Comparison of ENCODE assay signal across 7 mouse cellular contexts in the genomic region with DNA sequence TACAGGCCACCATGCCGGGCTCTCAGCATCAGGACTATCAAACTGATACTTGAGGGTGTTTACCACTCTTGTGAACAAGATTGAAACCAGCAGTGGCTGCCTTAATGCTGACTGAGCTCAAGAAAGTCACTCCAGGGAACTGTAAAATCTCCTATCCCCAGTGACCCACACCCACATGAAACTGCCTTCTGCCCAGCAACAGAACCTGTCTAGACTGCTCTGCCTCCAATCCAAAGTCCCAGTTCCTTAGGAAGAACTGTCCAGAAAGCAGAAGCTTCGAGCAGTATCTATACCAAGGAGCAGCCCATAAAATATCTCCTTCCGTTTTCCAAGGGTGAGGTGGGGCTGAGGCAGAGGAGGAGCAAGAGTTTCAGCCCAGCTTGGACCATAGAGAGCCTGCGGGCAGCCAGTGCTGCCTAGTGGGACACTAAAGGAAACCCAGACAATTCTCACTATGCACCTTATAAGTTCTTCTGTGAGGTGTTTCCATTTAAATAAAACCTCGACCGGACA. TPM values are rescaled to one million over a fixed set of nuclear protein-coding genes. Genes with fewer than 3 reads are reported as not detected.
A peak's percentile ranks its signal among the peaks of the same experiment; 100 is the strongest.
DNase-seq lines count a peak whose midpoint lies in the region; ATAC-seq and TF ChIP-seq lines count a peak whose summit lies in the region.
"Not testable (repeated sequence)": the region's sequence is repeated elsewhere in the genome, so short reads cannot be mapped to it uniquely, and the experiment has no call there.

No protein-coding gene starts in this region.

- not testable (repeated sequence) for DNase-seq in forebrain, embryonic 11.5 days (ENCODE audit: low spot score)
- DNase-seq in kidney, adult 2 months = peak; percentile 74
- peak; percentile 39 for DNase-seq in liver, adult 2 months (ENCODE audit: extremely low read depth, low read depth, low spot score)
- peak; percentile 21 for DNase-seq in midbrain, embryonic 10.5 days (ENCODE audit: low spot score)

- H3K79me2 ChIP-seq in liver, adult 2 months (ENCODE audit: control insufficient read depth, insufficient read depth, low read length) = peaks cover 12% of the 10 kb centered on the region; the same call in 1 of the 2 replicates

- H3K36me3 ChIP-seq in forebrain, embryonic 11.5 days (ENCODE audit: control insufficient read depth, insufficient read depth, low read length); heart, embryonic 15.5 days; kidney, adult 2 months (ENCODE audit: control insufficient read depth, insufficient read depth, low read length): not testable (repeated sequence)
- H3K36me3 ChIP-seq in liver, adult 2 months (ENCODE audit: control insufficient read depth, insufficient read depth, low read length) = peaks cover 36% of the 10 kb centered on the region
- peaks cover 28% of the 10 kb centered on the region for H3K36me3 ChIP-seq in midbrain, embryonic 10.5 days
- peaks cover 19% of the 10 kb centered on the region for H3K36me3 ChIP-seq in small intestine, adult 2 months (ENCODE audit: control insufficient read depth, insufficient read depth, low read length)

- ATAC-seq in forebrain, embryonic 11.5 days (replicated peaks; ENCODE audit: low FRiP score) = peak; percentile 68
- peak; percentile 73 for ATAC-seq in heart, embryonic 15.5 days (replicated peaks; ENCODE audit: insufficient number of reproducible peaks, insufficient read depth, low FRiP score, low read depth)

- peak overlapping the region; percentile 77 for H3K9ac ChIP-seq in forebrain, embryonic 11.5 days (ENCODE audit: low read length)
- H3K9ac ChIP-seq in heart, embryonic 15.5 days = peak overlapping the region; percentile 81
- peak overlapping the region; percentile 73 for H3K9ac ChIP-seq in liver, adult 2 months (ENCODE audit: low read depth, low read length)

- TF ChIP-seq CTCF in bone marrow, adult 2 months (IDR thresholded peaks at IDR 0.05; ENCODE audit: control insufficient read depth, insufficient read depth, low read length); kidney, adult 2 months (conservative IDR thresholded peaks at IDR 0.05; ENCODE audit: insufficient read depth, insufficient read length, low read depth, low read length); liver, adult 2 months (IDR thresholded peaks at IDR 0.05; ENCODE audit: low read depth, low read length); small intestine, adult 2 months (IDR thresholded peaks at IDR 0.05; ENCODE audit: extremely low read depth, insufficient read length, insufficient replicate concordance, low read depth, low read length): not testable (repeated sequence)

- H3K9me3 ChIP-seq in forebrain, embryonic 11.5 days (ENCODE audit: control insufficient read depth, low read length); heart, embryonic 15.5 days (replicated peaks); midbrain, embryonic 10.5 days (replicated peaks): not testable (repeated sequence)

- H3K4me3 ChIP-seq in bone marrow, adult 2 months (replicated peaks; ENCODE audit: control insufficient read depth, low read depth, low read length) = peak overlapping the region; percentile 91
- H3K4me3 ChIP-seq in forebrain, embryonic 11.5 days (ENCODE audit: low read depth, low read length) = peak overlapping the region; percentile 55
- H3K4me3 ChIP-seq in heart, embryonic 15.5 days = peak overlapping the region; percentile 79
- H3K4me3 ChIP-seq in kidney, adult 2 months (ENCODE audit: insufficient read depth, low read depth, low read length) = peak overlapping the region; percentile 75
- H3K4me3 ChIP-seq in liver, adult 2 months (ENCODE audit: insufficient read depth, low read depth, low read length) = peak overlapping the region; percentile 59
- peak overlapping the region; percentile 73 for H3K4me3 ChIP-seq in midbrain, embryonic 10.5 days
- peak overlapping the region; percentile 95 for H3K4me3 ChIP-seq in small intestine, adult 2 months (ENCODE audit: low read depth, low read length)

- H3K4me1 ChIP-seq in bone marrow, adult 2 months (ENCODE audit: control insufficient read depth, insufficient read depth, low read length); forebrain, embryonic 11.5 days (replicated peaks; ENCODE audit: control insufficient read depth, insufficient read depth, low read length); kidney, adult 2 months (ENCODE audit: control insufficient read depth, insufficient read depth, low read length): not testable (repeated sequence)
- peaks cover 16% of the 10 kb centered on the region for H3K4me1 ChIP-seq in heart, embryonic 15.5 days (replicated peaks)
- H3K4me1 ChIP-seq in liver, adult 2 months (ENCODE audit: control insufficient read depth, insufficient read depth, low read length) = peaks cover 28% of the 10 kb centered on the region
- peaks cover 37% of the 10 kb centered on the region for H3K4me1 ChIP-seq in midbrain, embryonic 10.5 days
- H3K4me1 ChIP-seq in small intestine, adult 2 months (ENCODE audit: control insufficient read depth, insufficient read depth, insufficient read length, low read length) = peaks cover 28% of the 10 kb centered on the region; the same call in 1 of the 2 replicates

- H3K27me3 ChIP-seq in forebrain, embryonic 11.5 days (ENCODE audit: control insufficient read depth, insufficient read depth, low read length); heart, embryonic 15.5 days; kidney, adult 2 months (replicated peaks; ENCODE audit: control insufficient read depth, insufficient read depth, low read length); liver, adult 2 months (ENCODE audit: control insufficient read depth, insufficient read depth, low read length); midbrain, embryonic 10.5 days (ENCODE audit: low read depth, poor library complexity, severe bottlenecking); small intestine, adult 2 months (ENCODE audit: control insufficient read depth, insufficient read depth, low read length): not testable (repeated sequence)

- not testable (repeated sequence) for TF ChIP-seq POLR2A in bone marrow, adult 2 months (IDR thresholded peaks at IDR 0.05; ENCODE audit: borderline replicate concordance, control insufficient read depth, low read depth, low read length); kidney, adult 2 months (IDR thresholded peaks at IDR 0.05; ENCODE audit: low read depth, low read length); liver, adult 2 months (IDR thresholded peaks at IDR 0.05; ENCODE audit: extremely low read depth, insufficient read depth, low read length); small intestine, adult 2 months (IDR thresholded peaks at IDR 0.05; ENCODE audit: low read depth, low read length)

- 4% methylated on average over 6 of the region's 6 CpGs for WGBS in bone marrow, adult 2 months
- WGBS in forebrain, embryonic 11.5 days = 19% methylated on average over 5 of the region's 6 CpGs
- 7% methylated on average over 6 of the region's 6 CpGs for WGBS in heart, embryonic 15.5 days
- 8% methylated on average over 6 of the region's 6 CpGs for WGBS in kidney, adult 2 months
- under 1% methylated on average over 6 of the region's 6 CpGs for WGBS in liver, adult 2 months
- WGBS in midbrain, embryonic 10.5 days = 18% methylated on average over 6 of the region's 6 CpGs
- under 1% methylated on average over 6 of the region's 6 CpGs for WGBS in small intestine, adult 2 months

- H3K27ac ChIP-seq in bone marrow, adult 2 months (ENCODE audit: control insufficient read depth, insufficient read depth, low read depth, low read length, poor library complexity) = peak overlapping the region; percentile 85
- not testable (repeated sequence) for H3K27ac ChIP-seq in forebrain, embryonic 11.5 days (ENCODE audit: low read depth, low read length)
- peak overlapping the region; percentile 83 for H3K27ac ChIP-seq in heart, embryonic 15.5 days
- peak overlapping the region; percentile 7; the same call in 1 of the 2 replicates for H3K27ac ChIP-seq in kidney, adult 2 months (ENCODE audit: insufficient read depth, low read depth, low read length)
- peak overlapping the region; percentile 32 for H3K27ac ChIP-seq in liver, adult 2 months (replicated peaks; ENCODE audit: insufficient read depth, low read depth, low read length)
- H3K27ac ChIP-seq in midbrain, embryonic 10.5 days (replicated peaks) = peak overlapping the region; percentile 95
- peak overlapping the region; percentile 75 for H3K27ac ChIP-seq in small intestine, adult 2 months (ENCODE audit: insufficient read depth, low read depth, low read length)

- H3K4me2 ChIP-seq in forebrain, embryonic 11.5 days (ENCODE audit: low read depth, low read length, severe bottlenecking) = peak overlapping the region; percentile 73
- peak overlapping the region; percentile 83 for H3K4me2 ChIP-seq in heart, embryonic 15.5 days

RNA-seq across cellular contexts. Expression of a gene that starts 0.6 kb away (rescaled TPM):
- polyA plus RNA-seq in bone marrow, adult 2 months (2011; ENCODE audit: insufficient read depth, insufficient read length, low replicate concordance, missing spikeins) = 28.8 and 49.0 TPM in 2 replicates
- 60.5 and 66.9 TPM in 2 replicates for polyA plus RNA-seq in forebrain, embryonic 11.5 days (2014; fragmentation: Nextera tagmentation; extraction: Ambion mirVana)
- polyA plus RNA-seq in heart, embryonic 15.5 days (2015; fragmentation: Nextera tagmentation; extraction: Ambion mirVana) = 62.8 and 71.7 TPM in 2 replicates
- 143 and 152 TPM in 2 replicates for polyA plus RNA-seq in kidney, adult 2 months (2012; rRNA removed)
- total RNA-seq in liver, adult 2 months (2014; rRNA removed) = 294 and 339 TPM in 2 replicates
- 449 and 502 TPM in 2 replicates for polyA plus RNA-seq in liver, adult 2 months (2012; rRNA removed)
- 76.2 and 79.3 TPM in 2 replicates for polyA plus RNA-seq in midbrain, embryonic 10.5 days (2016; fragmentation: Nextera tagmentation; extraction: Ambion mirVana)
- polyA plus RNA-seq in small intestine, adult 2 months (2012; rRNA removed) = 41.0 and 119 TPM in 2 replicates

RNA-seq across cellular contexts. Expression of a gene that starts 57.4 kb away (rescaled TPM):
- 6.4 and 7.4 TPM in 2 replicates for polyA plus RNA-seq in bone marrow, adult 2 months (2011; ENCODE audit: insufficient read depth, insufficient read length, low replicate concordance, missing spikeins)
- polyA plus RNA-seq in forebrain, embryonic 11.5 days (2014; fragmentation: Nextera tagmentation; extraction: Ambion mirVana) = 30.6 and 32.9 TPM in 2 replicates
- polyA plus RNA-seq in heart, embryonic 15.5 days (2015; fragmentation: Nextera tagmentation; extraction: Ambion mirVana) = 7.6 and 9.2 TPM in 2 replicates
- polyA plus RNA-seq in kidney, adult 2 months (2012; rRNA removed) = 2.8 and 3.2 TPM in 2 replicates
- total RNA-seq in liver, adult 2 months (2014; rRNA removed) = 2.3 and 2.7 TPM in 2 replicates
- 1.1 and 2.1 TPM in 2 replicates for polyA plus RNA-seq in liver, adult 2 months (2012; rRNA removed)
- 29.1 and 30.7 TPM in 2 replicates for polyA plus RNA-seq in midbrain, embryonic 10.5 days (2016; fragmentation: Nextera tagmentation; extraction: Ambion mirVana)
- 1.3 and 3.4 TPM in 2 replicates for polyA plus RNA-seq in small intestine, adult 2 months (2012; rRNA removed)
